Mouse (Mus musculus): ENCODE results near the gene Setd1a.
A peak's percentile ranks its signal among the peaks of the same experiment; 100 is the strongest.
"Not testable (repeated sequence)": the region's sequence is repeated elsewhere in the genome, so short reads cannot be mapped to it uniquely, and the experiment has no call there.

Setd1a gene

DNA sequence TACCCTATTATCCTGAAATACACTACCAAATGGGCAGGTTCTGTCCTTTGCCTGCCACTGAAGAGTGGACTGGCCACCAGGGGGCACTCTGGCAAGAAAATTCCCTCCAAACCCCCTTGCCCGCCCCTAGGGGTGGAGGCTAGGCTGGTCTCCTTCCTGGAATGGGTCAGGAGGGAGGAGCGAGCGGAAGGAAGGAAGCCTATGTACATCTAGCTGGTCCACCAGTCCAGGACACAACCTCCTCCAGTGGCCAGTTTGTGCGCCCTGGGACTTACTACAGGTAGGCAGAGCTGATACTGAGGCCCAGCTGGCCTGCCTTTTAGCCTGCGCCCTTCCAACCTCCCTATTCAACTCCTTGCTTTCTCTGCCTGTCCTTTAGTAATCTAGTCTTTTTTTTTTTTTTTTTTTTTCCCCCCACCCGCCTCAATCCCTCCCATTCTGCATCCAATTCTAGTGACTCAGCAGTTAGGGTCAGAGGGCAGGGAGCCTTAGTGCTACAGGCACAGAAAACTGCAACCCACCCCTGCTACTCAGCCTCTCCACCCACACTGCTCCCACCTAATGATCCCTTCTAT lies 24.1 kb downstream of the Setd1a start, which contains the start of gene Hsd3b7:
Hsd3b7 (plus strand) TSS at position 170 of the 575 bp plus-strand sequence.
- DNase-seq, result peak; percentile 94 to 95

DNA sequence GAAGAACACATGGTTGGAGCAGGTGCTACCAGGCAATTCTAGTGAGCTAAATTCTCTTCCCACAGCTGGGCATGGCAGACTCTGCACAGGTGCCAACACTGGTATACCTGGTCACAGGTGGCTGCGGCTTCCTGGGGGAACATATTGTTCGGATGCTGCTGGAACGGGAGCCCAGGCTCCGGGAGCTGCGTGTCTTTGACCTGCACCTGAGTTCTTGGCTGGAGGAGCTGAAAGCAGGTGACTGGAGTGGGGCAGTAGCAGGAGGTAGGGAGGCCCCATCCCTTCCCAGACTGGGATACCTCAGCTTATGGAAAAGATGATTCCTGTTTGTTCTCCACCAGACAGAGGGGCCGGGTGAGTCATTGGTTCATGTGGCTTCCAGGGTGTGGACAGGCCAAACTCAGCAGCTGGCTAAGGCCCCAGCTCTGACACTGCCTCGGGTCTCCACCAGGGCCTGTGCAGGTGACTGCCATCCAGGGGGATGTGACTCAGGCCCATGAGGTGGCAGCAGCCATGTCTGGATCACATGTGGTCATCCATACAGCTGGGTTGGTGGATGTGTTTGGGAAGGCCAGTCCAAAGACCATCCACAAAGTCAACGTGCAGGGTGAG lies 24.6 kb downstream of the Setd1a start:
- DNase-seq, result no peak

DNA sequence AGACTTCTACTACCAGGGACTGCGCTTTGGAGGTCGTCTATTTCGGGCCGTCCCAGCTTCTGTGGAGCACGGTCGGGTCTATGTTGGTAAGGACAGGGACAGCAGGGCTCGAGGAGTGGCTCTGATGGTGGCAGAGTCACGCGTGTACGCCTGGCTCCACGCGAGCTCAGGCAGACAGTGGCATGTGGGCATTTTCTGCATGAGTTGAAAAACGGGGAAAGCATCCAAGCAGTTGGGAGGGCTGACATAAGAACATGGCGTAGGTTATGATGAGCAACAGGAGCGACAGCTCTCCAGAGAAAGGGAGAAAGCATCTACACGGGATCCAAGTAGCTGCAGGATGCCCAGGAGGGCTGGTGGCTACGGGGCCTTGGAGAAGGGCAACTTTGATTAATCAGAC lies 25.8 kb downstream of the Setd1a start:
- no peak for DNase-seq

DNA sequence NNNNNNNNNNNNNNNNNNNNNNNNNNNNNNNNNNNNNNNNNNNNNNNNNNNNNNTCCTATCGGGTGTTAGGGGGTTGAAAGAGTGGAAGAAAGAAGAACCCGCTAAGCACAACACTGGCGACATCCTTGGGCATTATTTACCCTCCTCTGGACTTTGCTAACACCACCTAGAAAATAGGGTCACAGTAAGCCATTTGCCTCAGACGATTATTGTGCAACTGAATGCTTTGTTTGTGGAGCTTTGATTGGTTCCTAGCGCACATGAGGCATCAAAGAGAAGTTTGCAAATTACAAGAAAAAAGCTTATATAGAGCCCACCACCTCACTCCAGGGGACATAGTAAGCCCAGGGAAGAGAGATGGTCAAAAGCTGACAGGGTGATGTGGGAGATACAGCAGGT lies 32.4 kb downstream of the Setd1a start:
- DNase-seq, result no peak

DNA sequence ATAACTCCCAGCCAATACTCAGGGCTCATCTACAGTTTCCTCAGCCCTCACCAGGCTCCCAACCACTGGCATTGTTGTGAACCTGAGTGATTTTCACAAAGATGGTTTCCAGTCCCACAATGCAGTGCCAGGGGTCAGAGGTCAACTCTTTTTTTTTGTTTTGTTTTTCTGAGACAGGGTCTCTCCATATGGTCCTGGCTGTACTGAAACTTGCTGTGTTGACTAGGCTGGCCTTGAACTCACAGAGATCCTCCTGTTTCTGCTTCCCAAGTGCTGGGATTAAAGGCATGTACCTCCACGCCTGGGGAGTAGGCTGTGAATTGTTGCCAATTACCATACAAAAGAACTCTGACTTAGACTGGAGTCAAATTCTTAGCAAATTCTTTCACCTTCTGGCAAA lies 33.4 kb downstream of the Setd1a start:
- no peak for DNase-seq

DNA sequence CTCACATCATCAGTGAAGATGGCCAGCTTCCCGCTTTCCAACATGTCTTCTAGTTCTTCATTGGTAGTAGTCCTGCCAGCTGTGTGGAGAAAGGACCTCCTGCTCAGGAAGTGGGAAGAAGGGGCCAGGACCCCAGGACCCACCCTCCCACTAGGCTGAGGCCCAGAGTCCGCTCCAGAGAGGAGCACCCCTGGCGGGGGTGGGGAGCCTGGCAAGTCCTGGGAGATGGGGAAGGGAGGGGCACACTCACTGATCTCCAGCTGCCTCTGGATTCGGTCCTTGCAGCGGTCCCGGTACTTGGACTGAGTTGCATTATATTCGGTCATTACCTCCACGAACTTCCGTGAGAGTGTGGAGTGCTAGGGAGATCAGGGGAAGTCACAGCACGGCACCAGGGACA lies 34.2 kb downstream of the Setd1a start:
- DNase-seq, result no peak

DNA sequence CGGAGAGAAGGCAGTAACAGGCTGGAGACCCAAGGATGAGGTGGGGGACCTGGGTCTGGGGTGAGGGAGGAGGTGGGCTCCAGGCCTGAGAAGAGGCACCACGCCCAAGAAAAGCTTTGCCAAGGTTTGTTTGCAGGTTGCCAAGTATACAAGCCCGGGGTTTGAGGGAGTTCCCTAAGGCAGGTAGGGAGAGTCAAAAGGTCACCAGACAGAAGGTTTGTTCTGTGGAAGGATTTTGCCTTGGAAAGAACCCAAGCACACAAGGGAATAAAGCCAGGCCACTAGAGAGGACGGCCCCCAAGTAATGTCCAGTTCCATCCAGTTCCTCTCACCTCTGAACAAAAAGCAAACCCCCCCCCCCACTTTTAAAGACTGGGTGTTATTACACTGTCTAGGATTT lies 34.8 kb downstream of the Setd1a start:
- DNase-seq, result no peak

DNA sequence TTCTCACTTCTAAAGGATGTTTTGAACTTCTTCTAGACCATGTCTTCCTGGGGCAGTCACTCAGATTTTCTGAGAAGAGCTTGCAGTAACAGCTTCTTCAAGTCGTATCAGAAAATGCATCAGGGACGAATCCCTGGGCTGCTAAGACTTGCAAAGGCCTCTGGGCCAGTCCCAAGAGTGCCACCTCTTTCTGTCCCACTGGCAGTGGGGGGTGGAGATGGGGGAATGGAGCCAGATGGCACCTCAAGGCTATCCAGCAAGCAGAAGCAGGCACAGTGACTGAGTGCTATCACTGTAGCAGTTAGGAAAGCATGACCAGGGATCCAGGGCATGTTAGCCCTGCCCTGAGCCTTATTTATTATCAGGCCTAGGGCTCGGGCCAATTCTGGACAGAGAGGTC lies 35.8 kb downstream of the Setd1a start:
- DNase-seq, result no peak

DNA sequence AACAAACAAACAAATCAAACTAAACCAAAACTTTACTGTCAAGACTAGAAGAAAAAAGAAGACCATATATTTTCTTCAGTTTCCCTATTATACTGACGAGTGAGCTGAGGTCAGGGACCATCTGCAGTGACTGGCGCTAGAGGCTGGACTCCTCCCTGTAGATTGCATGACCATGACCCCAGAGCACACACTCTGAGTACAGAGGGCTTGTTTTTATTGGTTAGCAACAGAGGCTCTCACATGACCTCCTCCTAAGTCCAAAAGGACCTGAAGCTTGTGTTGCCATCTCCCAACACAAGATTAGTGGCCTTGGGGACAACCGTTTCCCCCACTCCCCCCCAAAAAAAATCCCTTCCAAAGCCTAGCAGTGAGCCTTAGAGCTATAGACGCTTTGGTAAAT lies 37.4 kb downstream of the Setd1a start:
- no peak for DNase-seq

DNA sequence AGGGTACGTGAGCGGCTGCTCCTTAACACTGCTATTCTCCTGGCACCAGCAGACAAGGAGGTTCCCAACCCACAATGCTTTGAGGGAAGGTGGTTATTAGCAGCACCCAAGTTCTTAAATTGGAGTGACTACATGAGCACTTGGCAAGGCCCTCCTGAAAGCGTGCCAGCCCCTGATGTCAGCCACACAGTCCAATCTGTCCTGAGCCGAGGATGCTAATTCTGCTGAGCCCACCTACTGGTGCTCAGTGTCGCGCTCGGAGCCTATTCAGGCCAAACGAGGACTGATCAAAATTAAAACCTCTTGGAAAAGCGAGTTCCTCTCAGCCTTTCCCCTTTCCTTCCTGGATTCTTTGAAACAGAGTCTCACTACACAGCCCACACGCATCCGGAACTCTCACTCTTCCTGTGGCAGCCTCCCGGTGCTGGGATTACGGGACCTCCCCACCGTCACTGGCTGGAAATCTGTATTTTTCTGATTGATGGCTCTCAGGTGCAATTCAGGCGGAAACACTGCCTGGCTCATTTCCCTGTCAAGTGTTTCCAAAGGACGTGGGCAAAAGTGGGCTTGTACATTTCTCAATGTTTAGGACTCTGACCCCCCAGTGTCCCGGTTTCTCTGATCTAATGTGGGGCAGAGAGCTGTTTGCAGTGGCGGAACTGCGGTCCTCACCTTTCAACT lies 37.9 kb downstream of the Setd1a start:
- peak; percentile 36 to 44 for DNase-seq

DNA sequence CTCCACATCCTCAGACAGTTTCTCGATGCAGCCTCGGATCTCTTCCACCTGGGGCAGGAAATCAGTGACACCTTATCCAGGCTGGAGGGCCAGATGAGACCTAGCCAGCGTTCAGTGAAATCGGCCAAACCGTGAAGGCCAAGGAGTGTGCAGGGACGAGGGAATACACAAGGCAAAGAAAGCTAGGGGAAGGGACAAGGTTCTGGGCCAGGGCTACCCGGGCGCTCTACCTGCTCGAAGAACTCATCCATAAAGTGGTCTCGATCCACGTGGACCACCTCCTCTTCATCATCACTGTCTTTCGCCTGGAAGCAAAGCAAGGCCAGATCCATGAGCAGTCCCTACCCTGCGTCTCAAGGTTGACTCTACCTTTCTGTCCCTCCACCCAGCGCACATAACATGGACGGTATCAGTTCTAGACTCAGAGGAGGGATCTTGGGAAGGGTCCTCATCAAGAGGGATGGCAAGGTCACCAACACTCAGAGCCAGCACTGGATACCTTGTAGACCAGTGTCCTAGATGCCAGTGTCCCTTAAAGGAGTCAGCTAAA lies 38.7 kb downstream of the Setd1a start:
- no peak for DNase-seq

DNA sequence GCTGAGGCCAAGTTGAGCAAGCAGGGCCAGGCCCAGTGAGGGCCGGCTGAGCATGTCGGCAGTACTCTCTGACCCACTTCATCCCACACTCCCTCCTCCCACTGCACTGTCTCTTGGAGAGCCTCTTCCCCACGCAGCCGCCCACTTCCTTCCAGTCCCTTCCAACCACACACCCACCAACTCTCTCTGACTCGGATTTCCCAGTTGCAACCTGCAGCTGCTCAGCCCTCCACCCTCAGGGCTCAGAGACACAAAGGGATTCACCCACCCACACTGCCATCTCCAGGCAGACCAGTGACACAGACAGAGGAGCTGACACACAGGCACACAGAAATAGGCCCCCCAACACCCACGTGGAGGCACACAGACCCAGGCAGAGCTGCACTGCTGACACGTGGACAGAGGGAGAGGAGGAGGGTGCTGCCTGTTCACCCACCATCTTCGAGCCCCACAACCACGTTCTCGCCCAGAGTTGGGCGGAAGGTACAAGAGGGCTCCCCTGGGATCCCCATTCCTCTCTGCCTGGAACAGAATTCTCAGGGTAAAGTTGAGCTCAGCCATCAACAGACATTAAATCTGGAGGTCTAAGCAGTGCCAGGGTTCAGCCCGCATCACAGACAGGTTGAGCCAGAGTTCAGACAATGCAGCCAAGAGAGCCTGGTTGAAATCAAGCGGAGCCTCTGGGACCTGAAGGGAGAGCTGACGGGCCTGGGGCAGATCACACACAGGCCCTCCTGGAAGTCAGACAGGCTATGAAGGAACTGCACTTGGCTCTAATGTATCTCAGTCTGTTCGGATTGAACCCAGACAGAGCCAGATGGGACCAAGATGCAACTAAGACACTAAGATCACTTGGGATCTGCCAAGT lies 39.7 kb downstream of the Setd1a start:
- no peak for DNase-seq

DNA sequence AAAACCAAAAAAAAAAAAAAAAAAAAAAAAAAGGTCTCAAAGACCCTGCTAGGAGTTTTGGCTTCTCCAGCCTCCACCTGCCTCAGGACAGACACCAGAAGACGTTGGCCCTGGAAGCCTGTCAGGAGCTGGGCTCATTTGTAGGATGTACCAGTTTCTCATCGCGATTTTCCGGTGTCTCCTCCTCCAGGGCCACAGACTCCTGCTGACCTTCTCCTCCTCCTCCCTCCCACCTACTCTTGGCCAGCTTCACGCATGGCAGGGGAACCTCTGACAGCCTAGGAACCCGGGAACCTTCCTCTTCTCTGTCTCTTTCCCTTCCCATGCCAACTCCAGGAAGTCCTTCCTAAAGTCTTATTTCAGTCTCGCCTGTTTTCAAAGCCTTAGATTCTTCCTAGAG lies 40.6 kb downstream of the Setd1a start:
- DNase-seq, result no peak

DNA sequence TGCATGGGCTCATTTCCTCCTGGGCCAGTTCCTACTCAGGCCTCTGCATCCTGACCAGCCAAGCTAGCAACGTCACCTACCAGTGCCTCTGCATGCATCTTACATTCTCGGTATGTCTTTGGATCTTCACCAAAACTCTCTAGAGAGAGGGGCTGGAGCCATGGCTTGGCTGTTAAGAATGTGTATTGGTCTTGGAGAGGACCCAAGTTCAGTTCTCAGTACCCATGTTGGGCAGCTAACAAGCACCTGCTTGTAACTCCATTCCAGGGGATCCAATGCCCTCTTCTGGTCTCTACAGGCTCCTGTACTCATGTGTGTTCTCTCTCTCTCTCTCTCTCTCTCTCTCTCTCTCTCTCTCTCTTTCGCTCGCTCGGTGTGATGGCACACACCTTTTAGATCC lies 41.3 kb downstream of the Setd1a start:
- no peak for DNase-seq

DNA sequence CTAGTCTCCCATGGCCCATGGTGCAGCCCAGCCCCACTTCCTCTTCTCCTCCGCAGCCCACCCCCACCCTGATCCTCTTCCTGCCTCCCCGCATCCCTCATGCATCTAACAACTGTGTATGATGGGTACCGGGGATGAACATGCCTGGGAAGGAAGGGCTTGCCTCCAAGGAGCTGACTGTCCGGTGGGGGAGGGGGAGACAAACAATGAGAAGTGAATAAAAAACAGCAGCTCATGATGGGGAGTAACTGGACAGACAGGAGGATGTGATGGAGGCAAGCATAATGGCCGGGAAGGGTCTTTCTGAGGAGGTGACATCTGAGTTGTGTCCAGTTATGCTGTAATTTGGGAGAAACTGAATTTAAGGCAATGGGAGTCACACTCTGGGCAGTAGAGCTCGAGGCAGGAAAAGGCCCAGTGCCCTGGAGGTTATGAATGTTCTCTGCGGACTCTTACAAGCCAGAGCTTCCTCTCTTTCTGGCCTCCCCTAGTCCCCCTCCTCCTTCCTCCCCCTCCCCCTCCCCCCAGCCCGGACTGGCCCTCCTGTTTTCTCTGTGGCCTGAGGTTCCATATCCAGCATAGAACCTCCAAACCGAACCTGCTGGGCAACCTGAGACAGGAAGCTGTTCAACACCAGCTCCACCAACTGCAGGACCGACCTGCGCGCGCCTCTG lies 44.5 kb downstream of the Setd1a start:
- DNase-seq, result no peak

DNA sequence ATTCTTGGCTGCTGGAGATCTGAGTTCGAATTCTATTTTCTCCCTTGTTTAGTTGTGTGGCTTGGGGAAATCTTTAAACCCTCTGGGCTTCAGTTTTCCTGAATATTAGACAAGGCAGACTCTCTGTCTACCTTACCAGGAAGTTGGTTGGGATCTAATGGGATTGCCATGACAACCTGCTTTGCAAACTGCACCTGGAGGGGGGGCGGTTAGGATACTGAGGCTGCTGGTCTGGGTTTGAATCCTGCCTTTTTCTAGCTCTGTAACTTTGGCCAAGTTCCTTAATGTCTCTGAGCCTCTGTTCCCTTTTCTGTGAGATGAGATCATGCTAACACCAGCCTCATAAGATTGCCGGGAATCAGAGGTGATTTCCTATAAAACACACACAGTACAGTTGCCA lies 46.0 kb downstream of the Setd1a start:
- DNase-seq, result no peak

DNA sequence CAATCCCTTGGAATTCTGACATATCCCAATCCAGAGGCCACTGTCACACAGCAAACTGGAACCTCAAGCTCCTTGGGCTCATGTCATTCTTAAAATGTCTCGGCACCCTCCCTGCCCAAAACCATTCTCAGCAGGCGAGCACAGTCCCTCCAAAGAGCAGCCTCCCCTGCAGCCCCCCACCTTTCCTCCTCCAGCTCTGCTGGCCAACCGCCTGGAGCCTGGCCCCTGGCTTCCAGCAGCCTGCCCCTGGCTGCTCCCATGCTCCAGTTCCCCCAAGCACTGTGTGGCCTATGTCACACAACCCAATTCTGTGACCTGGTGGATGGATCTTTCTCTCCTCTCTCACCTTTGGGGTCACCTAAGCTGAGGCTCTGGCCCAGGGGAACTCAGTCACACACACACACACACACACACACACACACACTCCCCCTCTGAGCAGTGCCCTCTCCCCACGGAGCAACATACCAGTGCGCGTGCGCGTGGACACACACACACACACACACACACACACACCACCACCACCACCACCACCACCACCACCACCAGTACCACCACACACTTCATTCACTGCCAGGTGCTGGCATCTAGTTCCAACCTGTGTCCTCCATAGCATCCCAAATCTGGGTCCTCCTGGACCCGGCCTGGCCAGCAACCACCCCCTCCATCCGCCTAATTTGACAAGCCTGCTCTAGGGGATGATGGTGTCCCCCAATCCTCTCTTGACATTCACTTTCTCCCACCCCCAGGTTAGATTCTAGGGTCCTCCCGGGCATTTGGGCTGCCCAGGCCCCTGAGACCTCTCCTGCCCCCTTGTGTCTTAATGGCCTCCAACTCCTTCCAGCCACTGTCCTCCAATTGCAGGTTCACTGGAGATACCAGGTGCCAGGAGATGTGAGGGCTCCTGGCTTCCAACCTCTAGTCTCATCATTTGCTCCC lies 47.0 kb downstream of the Setd1a start:
- no peak for DNase-seq

DNA sequence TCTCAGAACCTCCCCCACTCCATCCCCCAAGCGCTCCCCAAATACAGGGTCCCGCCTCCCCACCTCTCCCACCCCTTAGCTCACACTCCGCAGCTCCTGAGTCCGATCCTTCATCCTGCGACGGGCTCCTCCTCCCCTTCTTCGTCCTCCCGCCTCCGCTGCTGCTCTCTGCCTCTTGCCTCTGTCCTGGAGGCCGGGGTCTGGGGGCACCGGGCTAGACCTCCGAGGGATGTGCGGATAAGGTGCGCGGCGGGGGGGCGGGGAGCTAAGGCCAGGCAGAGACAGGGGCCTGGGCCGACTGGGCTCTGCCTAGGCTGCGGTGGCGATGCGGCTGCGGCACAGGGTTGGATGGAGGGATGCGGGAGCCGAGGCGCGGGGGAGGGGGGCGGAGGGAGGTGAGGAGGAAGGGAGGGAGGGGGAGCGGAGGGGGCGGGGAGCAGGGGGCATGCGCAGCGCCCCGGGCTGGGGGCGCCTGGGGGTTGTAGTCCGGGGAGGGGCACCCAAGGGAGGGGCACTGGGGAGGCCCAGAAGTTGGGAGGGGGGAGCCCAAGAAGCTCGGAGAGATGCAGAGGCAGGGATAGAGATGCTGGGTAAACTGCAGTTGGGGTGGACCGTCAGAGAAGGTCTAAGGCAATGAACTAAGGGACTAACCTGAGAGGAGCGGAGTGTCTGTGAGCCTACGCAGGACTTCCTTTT lies 47.9 kb downstream of the Setd1a start, which contains the start of the genes Stx4a and Stx1b:
Stx4a (plus strand) TSS at position 119 of the 696 bp plus-strand sequence.
Stx1b (minus strand) TSS at position 374 of the 696 bp plus-strand sequence.
- DNase-seq, result no peak

DNA sequence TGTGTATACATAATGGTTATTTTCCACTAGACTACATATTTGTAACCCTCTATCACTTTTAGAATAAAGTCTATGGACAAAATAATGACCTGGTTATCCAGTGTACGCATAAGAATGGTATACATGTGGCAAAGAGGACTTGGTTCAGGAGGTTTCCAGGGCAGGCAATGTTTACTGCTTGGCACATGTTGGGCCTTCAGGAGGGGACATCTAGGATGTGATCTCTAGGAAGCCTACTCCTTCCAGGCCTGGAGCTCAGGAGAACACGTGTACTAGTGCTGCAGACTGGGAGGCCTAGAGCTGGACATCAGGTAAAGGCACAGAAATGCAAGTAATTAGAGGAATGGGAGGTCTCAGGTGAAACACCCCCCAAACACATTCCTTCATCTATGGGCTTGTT lies 59.1 kb downstream of the Setd1a start:
- DNase-seq, result no peak

DNA sequence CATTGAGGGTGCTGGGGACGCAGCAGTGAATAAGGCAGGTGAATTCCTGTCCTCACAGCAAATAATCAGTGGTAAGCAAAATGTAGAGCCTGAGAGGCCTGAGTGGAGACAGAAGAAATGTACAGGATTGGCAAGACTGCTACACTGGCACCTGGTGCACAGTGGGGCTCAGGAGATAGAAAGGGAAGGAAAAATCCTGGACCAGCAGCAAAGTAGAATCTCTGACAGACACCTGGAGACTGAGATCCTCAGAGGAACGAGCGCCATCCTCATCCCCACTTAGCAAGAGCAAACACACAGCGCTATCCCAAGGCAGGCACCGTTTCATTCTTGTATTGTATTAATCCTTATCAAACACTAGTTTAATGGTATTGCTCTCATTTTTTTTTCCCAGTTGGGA lies 61.0 kb downstream of the Setd1a start:
- no peak for DNase-seq

DNA sequence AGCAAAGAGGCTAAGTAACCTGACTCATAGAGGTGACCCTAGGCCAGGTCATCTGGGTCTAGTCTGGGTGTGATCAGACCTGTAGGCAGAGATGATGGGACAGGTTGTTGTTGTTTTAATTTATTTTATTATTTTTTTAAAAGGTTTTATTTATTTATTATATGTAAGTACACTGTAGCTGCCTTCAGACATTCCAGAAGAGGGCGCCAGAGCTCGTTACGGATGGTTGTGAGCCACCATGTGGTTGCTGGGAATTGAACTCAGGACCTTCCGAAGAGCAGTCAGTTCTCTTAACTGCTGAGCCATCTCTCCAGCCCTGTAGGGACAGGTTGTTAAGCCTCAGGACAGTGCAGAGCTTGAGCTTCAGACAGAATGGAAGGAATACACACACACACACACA lies 61.4 kb downstream of the Setd1a start:
- not testable (repeated sequence) for DNase-seq

Data from kidney, adult 8-10 months (tissue).